Mouse (Mus musculus) forebrain, embryonic 15.5 days (tissue): ENCODE results near the gene Cdh23. TPM values are rescaled to one million over a fixed set of nuclear protein-coding genes. Genes with fewer than 3 reads are reported as not detected.
"Not testable (repeated sequence)": the region's sequence is repeated elsewhere in the genome, so short reads cannot be mapped to it uniquely, and the experiment has no call there.

Experiments used
- ATAC-seq: fragments of 200-750 bp; cut with Nextera tagmentation; replicated peaks from 2 replicates; pipeline ENCODE4 v1.8.0; 2017; ENCODE audit warnings: mild to moderate bottlenecking, moderate TSS enrichment, moderate library complexity
- H3K27ac ChIP-seq: fragments of 300-500 bp; sonication (generic); replicated peaks from 2 replicates; pipeline ENCODE4 v1.5.1; 2015; ENCODE audit warnings: mild to moderate bottlenecking, inconsistent platforms
- H3K27me3 ChIP-seq: fragments of 300-500 bp; sonication (generic); 2 replicates; pipeline ENCODE4 v1.6.1; 2015; ENCODE audit warnings: inconsistent platforms
- H3K36me3 ChIP-seq: fragments of 300-500 bp; sonication (generic); 2 replicates; pipeline ENCODE4 v1.6.1; 2015; ENCODE audit warnings: mild to moderate bottlenecking, inconsistent platforms
- H3K4me1 ChIP-seq: fragments of 300-500 bp; sonication (generic); 2 replicates; pipeline ENCODE4 v1.6.1; 2015; ENCODE audit warnings: inconsistent platforms
- H3K4me2 ChIP-seq: fragments of 300-500 bp; sonication (generic); replicated peaks from 2 replicates; pipeline ENCODE4 v1.6.1; 2015; ENCODE audit warnings: mild to moderate bottlenecking, inconsistent platforms
- H3K4me3 ChIP-seq: fragments of 300-500 bp; sonication (generic); 2 replicates; pipeline ENCODE4 v1.5.1; 2015; ENCODE audit warnings: mild to moderate bottlenecking, inconsistent platforms
- H3K9ac ChIP-seq: fragments of 300-500 bp; sonication (generic); replicated peaks from 2 replicates; pipeline ENCODE4 v1.6.1; 2015; ENCODE audit warnings: mild to moderate bottlenecking, inconsistent platforms
- H3K9me3 ChIP-seq: fragments of 300-500 bp; sonication (generic); 2 replicates; pipeline ENCODE4 v1.6.1; 2016; ENCODE audit warnings: inconsistent platforms
- WGBS: fragments of 180-500 bp; shearing (Covaris S2); methylation state at CpG from one replicate; pipeline ENCODE4 v1.1.7; 2015; ENCODE audit warnings: mixed read lengths; 5-methylcytosine and 5-hydroxymethylcytosine counted together
- polyA plus RNA-seq: library from polyadenylated mRNA; unstranded; fragments of >200 nt; fragmentation: Nextera tagmentation; extraction: Ambion mirVana; gene quantifications from 2 replicates; pipeline ENCODE4 v1.2.1, GENCODE M21; 2015

Cdh23 gene
- polyA plus RNA-seq, 1 experiment from 2014 or later, result 1.2 TPM

GRCm38 (mm10) chr10:60731742-60732141, 35.5 kb upstream of the Cdh23 start:
- WGBS, result 5% methylated on average over 5 of the region's 5 CpGs
- Histone ChIP-seq H3K4me3 (no peak overlapping the region), H3K9ac (no peak overlapping the region), H3K4me1 (peaks cover 19% of the 10 kb centered on the region), H3K27ac (peak overlapping the region; percentile 58), H3K27me3 (no peaks in the 10 kb centered on the region), H3K4me2 (no peak overlapping the region), H3K36me3 (no peaks in the 10 kb centered on the region; the same call in 1 of the 2 replicates), H3K9me3 (no peaks in the 10 kb centered on the region)
- 0 out of 2 replicates have a peak, but pooled peaks have one; percentile 19 for ATAC-seq

DNA sequence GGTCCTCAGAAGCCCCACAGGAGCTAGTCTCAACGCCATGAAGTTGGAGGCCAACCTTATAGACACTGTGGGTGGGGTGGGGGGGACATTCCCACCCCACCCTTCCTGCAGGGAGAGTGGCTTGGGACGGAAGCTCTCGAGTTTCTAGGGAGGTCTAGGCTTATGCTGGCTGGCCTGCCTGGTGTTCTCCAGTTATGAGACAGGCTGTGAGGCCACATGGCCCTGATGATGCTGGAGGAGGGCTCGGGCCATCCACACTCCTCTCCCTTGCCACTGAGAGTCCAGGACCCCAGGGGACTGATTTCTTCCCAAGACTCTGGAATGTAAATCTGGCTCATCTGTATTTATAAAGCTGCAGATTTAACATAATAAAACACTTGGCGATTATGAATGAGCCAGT, 31.0 kb upstream of the Cdh23 start:
- Histone ChIP-seq H3K4me3 (no peak overlapping the region), H3K9me3 (no peaks in the 10 kb centered on the region), H3K36me3 (peaks cover 3% of the 10 kb centered on the region; the same call in 1 of the 2 replicates), H3K27ac (0 out of 2 replicates have a peak overlapping the region, but pooled peaks have one; percentile 3), H3K9ac (no peak overlapping the region), H3K27me3 (no peaks in the 10 kb centered on the region), H3K4me1 (peaks cover 16% of the 10 kb centered on the region), H3K4me2 (no peak overlapping the region)
- no peak for ATAC-seq
- 41% methylated on average over 5 of the region's 5 CpGs for WGBS

DNA sequence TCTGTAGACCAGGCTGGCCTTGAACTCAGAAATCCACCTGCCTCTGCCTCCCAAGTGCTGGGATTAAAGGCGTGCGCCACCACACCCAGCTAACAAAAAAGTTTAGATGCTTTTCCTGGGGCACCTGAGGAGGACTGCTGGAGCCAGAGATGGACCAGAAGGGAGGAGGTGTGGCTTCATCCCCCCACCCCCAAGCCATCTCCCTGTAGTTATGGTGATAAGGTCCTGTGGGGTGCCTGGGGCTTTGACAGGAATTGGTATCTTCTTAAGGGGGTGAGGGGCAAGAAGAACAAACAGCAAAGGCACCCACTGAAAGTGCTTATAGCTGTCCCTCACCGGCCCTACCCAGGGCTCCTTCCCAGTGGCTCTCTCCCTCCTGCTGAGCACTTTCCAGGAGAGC, 30.6 kb upstream of the Cdh23 start:
- peaks cover 15% of the 10 kb centered on the region for H3K4me1 ChIP-seq
- no peak for ATAC-seq
- H3K27me3 ChIP-seq, result no peaks in the 10 kb centered on the region
- no peak overlapping the region for H3K4me2 ChIP-seq
- H3K9me3 ChIP-seq, result no peaks in the 10 kb centered on the region
- peaks cover 3% of the 10 kb centered on the region; the same call in 1 of the 2 replicates for H3K36me3 ChIP-seq
- WGBS, result 76% methylated on average over 3 of the region's 3 CpGs
- H3K9ac ChIP-seq, result no peak overlapping the region
- no peak overlapping the region for H3K27ac ChIP-seq
- no peak overlapping the region for H3K4me3 ChIP-seq

DNA sequence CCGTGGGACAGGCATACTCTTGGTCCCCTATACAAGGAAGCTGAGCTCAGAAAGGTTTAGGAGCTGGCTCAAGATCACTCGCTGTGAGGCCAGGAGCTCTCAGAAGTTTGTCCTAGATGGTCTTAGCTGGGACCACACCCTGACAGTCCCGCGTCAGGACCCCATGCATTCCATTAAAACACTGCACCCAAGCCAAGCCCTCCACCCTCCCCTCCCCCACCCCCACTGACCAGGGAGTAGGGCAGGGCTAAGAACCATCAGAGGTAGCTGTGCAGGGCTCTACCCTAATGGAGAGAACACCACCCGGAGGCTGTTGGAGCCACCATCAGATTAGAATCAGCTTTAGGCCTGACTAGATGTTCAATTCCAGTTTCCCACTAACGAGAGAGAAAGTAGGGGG, 28.2 kb upstream of the Cdh23 start:
- Histone ChIP-seq H3K27ac (no peak overlapping the region), H3K4me1 (peaks cover 21% of the 10 kb centered on the region), H3K27me3 (no peaks in the 10 kb centered on the region), H3K9me3 (no peaks in the 10 kb centered on the region), H3K4me2 (no peak overlapping the region), H3K9ac (no peak overlapping the region), H3K36me3 (peaks cover 3% of the 10 kb centered on the region; the same call in 1 of the 2 replicates), H3K4me3 (no peak overlapping the region)
- 67% methylated on average over 6 of the region's 6 CpGs for WGBS
- no peak for ATAC-seq

- WGBS, result 33% methylated on average over 1 of the region's 1 CpGs
- Histone ChIP-seq H3K4me1 (peaks cover 21% of the 10 kb centered on the region), H3K9me3 (no peaks in the 10 kb centered on the region), H3K4me3 (no peak overlapping the region), H3K36me3 (0 out of 2 replicates have a peak, but pooled peaks cover 3% of the 10 kb centered on the region), H3K4me2 (no peak overlapping the region), H3K27me3 (no peaks in the 10 kb centered on the region), H3K9ac (no peak overlapping the region), H3K27ac (no peak overlapping the region)
- no peak for ATAC-seq
Observed at GRCm38 (mm10) chr10:60723345-60723744, 27.1 kb upstream of the Cdh23 start.

GRCm38 (mm10) chr10:60721640-60722039, 25.4 kb upstream of the Cdh23 start:
- Histone ChIP-seq H3K27me3 (no peaks in the 10 kb centered on the region), H3K27ac (no peak overlapping the region), H3K9me3 (no peaks in the 10 kb centered on the region), H3K9ac (no peak overlapping the region), H3K36me3 (0 out of 2 replicates have a peak, but pooled peaks cover 3% of the 10 kb centered on the region), H3K4me2 (peak overlapping the region; percentile 12; the same call in 1 of the 2 replicates), H3K4me3 (no peak overlapping the region), H3K4me1 (peaks cover 14% of the 10 kb centered on the region)
- no peak for ATAC-seq
- 17% methylated on average over 12 of the region's 12 CpGs for WGBS

DNA sequence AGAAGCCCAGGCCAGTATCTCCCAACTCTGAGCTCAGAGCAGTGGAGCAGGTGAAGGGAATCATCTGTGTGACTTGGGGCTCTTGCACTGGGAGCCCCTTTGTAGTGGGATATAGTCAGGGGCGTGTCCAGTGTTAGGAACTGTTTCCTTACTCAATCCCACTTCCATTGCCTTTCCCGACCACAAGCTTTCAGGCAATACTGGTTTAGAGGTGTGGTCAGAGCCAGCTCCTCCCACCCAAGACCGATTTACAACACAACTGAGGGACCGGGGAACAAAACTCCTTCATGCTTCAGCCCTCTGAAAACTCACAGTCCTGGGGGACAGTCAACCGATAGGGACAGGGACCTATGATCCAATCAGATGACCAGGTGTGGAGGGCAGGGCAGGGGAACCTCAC, 24.2 kb upstream of the Cdh23 start:
- H3K27ac ChIP-seq, result no peak overlapping the region
- H3K4me2 ChIP-seq, result no peak overlapping the region
- H3K36me3 ChIP-seq, result peaks cover 11% of the 10 kb centered on the region
- no peak overlapping the region for H3K4me3 ChIP-seq
- H3K9ac ChIP-seq, result no peak overlapping the region
- WGBS, result 78% methylated on average over 5 of the region's 5 CpGs
- H3K4me1 ChIP-seq, result peaks cover 14% of the 10 kb centered on the region
- ATAC-seq, result no peak
- H3K9me3 ChIP-seq, result no peaks in the 10 kb centered on the region
- H3K27me3 ChIP-seq, result no peaks in the 10 kb centered on the region

DNA sequence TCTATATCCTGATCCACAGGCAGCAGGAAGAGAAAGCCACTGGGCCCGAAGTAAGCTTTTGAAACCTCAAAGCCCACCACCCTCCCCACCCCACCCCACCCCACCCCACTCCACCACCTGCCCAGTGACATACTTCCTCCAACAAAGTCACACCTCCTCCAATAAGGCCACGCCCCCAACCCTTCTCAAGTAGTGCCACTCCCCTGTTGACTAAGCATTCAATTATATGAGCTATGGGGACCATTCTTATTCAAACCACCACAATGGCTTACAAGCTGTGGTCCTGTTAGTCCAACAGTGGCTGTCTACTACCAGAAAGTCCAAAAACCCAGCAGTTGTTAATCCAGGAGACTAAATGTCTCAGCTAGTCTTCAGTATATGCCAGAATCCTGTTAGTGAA, 22.2 kb upstream of the Cdh23 start:
- Histone ChIP-seq H3K9ac (no peak overlapping the region), H3K4me3 (no peak overlapping the region), H3K9me3 (no peaks in the 10 kb centered on the region), H3K4me1 (peaks cover 14% of the 10 kb centered on the region), H3K36me3 (peaks cover 23% of the 10 kb centered on the region), H3K27me3 (no peaks in the 10 kb centered on the region), H3K4me2 (no peak overlapping the region), H3K27ac (no peak overlapping the region)
- WGBS, result 85% methylated on average over 2 of the region's 2 CpGs
- no peak for ATAC-seq

DNA sequence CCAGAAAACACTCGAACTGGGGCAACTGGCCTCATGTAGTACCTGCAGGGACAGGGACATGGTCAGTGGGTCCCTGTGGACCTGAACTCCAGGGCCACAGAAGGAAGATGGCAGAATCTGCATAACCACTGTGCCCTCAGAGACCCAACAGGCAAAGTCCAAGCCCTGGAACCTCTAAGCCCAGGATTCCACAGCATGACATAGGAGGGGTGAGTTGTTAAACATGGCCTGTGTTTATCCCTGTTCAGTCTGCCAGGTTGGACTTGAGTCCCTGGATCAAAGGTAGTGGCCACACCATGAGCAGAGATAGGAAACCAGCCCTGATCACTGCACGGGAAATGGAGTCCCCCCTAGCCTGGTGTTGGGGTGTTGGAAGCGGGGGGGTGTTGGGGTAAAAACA, 20.2 kb upstream of the Cdh23 start:
- Histone ChIP-seq H3K27ac (no peak overlapping the region), H3K4me1 (peaks cover 6% of the 10 kb centered on the region), H3K4me3 (no peak overlapping the region), H3K36me3 (peaks cover 32% of the 10 kb centered on the region), H3K9me3 (no peaks in the 10 kb centered on the region), H3K4me2 (no peak overlapping the region), H3K9ac (no peak overlapping the region), H3K27me3 (no peaks in the 10 kb centered on the region)
- WGBS, result 88% methylated on average over 3 of the region's 3 CpGs
- no peak for ATAC-seq

DNA sequence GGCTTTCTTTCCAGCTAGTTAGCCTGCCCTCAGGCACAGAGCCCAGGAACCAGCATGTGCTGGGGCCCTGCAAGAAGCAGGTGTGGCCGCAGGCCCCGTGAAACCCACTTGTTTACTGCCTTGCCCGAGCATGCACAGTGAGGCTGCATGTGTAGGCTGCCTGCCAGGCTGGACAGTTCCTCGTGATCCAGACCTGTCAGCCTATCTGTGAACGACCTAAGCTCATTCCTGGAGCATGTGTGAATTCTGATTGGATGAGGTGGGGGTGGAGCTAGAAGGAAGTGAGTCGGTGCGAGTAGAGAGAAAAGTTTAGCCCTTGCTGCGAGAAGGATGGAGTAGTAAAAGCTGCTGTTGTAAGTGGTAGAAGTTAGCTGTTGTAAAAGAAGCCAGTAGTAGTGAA, 16.0 kb upstream of the Cdh23 start:
- H3K4me1 ChIP-seq, H3K27ac ChIP-seq, ATAC-seq, H3K27me3 ChIP-seq, H3K4me2 ChIP-seq, H3K9me3 ChIP-seq, H3K4me3 ChIP-seq, H3K9ac ChIP-seq: not testable (repeated sequence)
- peaks cover 32% of the 10 kb centered on the region for H3K36me3 ChIP-seq
- 65% methylated on average over 8 of the region's 8 CpGs for WGBS

DNA sequence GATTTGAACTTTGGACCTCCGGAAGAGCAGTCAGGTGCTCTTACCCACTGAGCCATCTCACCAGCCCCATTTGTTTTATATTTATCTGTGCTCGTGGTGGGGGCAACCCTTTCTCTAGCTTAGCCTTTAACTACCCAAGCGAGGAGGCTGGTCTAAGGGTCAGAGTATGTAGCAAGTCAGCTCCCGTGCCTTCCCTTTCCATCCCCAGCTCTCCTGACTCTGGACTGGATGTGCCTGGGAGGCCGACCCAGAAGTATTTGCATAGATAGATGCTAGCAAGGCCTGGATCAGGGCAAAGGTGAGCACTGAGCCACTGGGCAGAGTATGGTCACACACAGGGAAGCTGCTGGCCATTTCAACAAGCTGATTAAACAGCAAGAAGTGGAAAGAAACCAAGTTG, 12.5 kb upstream of the Cdh23 start:
- H3K36me3 ChIP-seq, result peaks cover 11% of the 10 kb centered on the region
- no peak for ATAC-seq
- no peaks in the 10 kb centered on the region for H3K4me1 ChIP-seq
- no peak overlapping the region for H3K27ac ChIP-seq
- 91% methylated on average over 5 of the region's 5 CpGs for WGBS
- H3K27me3 ChIP-seq, result no peaks in the 10 kb centered on the region
- H3K4me2 ChIP-seq, result no peak overlapping the region
- no peak overlapping the region for H3K9ac ChIP-seq
- H3K9me3 ChIP-seq, result no peaks in the 10 kb centered on the region
- H3K4me3 ChIP-seq, result no peak overlapping the region

DNA sequence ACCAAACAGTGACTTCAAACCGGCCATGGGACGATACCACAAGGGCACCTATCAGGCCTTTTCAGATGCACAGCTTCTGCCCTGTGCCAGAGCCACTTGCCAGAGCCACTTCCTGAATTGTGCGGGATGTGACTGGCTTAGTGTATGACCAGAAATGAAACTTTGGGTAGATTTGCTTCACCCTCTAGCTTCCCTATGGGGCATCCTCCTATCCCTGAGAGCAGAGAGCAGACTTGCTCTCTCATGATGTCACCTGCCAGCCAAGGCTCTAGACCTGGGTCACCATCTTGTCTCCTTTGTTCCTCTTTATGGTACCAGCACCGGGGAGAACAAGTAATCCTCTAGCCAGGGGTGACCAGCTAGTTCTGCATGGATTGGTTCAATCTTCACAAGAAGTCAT, 10.0 kb upstream of the Cdh23 start:
- no peaks in the 10 kb centered on the region for H3K36me3 ChIP-seq
- no peak overlapping the region for H3K27ac ChIP-seq
- WGBS, result 91% methylated on average over 4 of the region's 4 CpGs
- H3K9ac ChIP-seq, result no peak overlapping the region
- H3K4me3 ChIP-seq, result no peak overlapping the region
- no peak overlapping the region for H3K4me2 ChIP-seq
- no peaks in the 10 kb centered on the region for H3K4me1 ChIP-seq
- H3K9me3 ChIP-seq, result no peaks in the 10 kb centered on the region
- H3K27me3 ChIP-seq, result no peaks in the 10 kb centered on the region
- no peak for ATAC-seq

DNA sequence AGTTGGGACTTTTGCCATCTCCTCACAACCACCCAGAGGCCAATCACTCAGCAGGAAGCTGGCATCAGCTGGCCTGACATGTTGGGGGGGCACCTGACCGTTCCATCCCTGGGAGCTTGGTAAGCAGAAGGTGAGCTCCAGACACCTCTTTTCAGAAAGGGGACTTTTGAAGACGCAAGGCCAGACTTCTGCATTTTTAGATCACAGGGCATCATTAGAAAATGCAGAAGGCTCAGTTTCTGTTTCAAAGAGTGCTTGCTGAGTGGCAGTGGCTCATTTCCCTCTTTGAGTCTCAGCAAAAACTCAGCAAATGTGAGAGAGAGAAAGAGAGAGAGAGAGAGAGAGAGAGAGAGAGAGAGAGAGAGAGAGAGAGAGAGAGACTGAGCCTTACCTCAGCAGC, 8.8 kb upstream of the Cdh23 start:
- H3K27ac ChIP-seq, result no peak overlapping the region
- no peaks in the 10 kb centered on the region for H3K9me3 ChIP-seq
- WGBS, result 74% methylated on average over 2 of the region's 2 CpGs
- no peaks in the 10 kb centered on the region for H3K4me1 ChIP-seq
- no peaks in the 10 kb centered on the region for H3K27me3 ChIP-seq
- H3K4me2 ChIP-seq, result no peak overlapping the region
- H3K36me3 ChIP-seq, result no peaks in the 10 kb centered on the region
- ATAC-seq, result no peak
- H3K4me3 ChIP-seq, result no peak overlapping the region
- no peak overlapping the region for H3K9ac ChIP-seq
